Mouse (Mus musculus): ENCODE results near the gene Pdzrn4. TPM values are rescaled to one million over a fixed set of nuclear protein-coding genes. Genes with fewer than 3 reads are reported as not detected.

Gene Pdzrn4
- polyA plus RNA-seq, 1 experiment from 2014 or later = 7.8 TPM

GRCm38 (mm10) chr15:92449112-92449511 lies 52.4 kb downstream of the Pdzrn4 start:
- DNase-seq (ENCODE audit: low spot score, missing footprints) (peak; percentile 59), ATAC-seq (ENCODE audit: low FRiP score) (no peak)
- Histone ChIP-seq H3K4me3 (ENCODE audit: low read depth, low read length) (no peak overlapping the region), H3K4me2 (no peak overlapping the region), H3K4me1 (ENCODE audit: control insufficient read depth, insufficient read depth, low read length) (no peaks in the 10 kb centered on the region), H3K9me3 (ENCODE audit: control insufficient read depth, low read length) (no peaks in the 10 kb centered on the region), H3K9ac (ENCODE audit: low read length) (no peak overlapping the region), H3K36me3 (ENCODE audit: control insufficient read depth, insufficient read depth, low read length) (no peaks in the 10 kb centered on the region), H3K27me3 (ENCODE audit: control insufficient read depth, insufficient read depth, low read length) (no peaks in the 10 kb centered on the region), H3K27ac (ENCODE audit: low read depth, low read length) (no peak overlapping the region)
- WGBS = 95% methylated on average over 8 of the region's 8 CpGs

- H3K27me3 ChIP-seq (ENCODE audit: control insufficient read depth, insufficient read depth, low read length) = no peaks in the 10 kb centered on the region
- H3K4me3 ChIP-seq (ENCODE audit: low read depth, low read length) = no peak overlapping the region
- no peak for ATAC-seq (ENCODE audit: low FRiP score)
- no peak overlapping the region for H3K9ac ChIP-seq (ENCODE audit: low read length)
- no peak overlapping the region for H3K27ac ChIP-seq (ENCODE audit: low read depth, low read length)
- no peaks in the 10 kb centered on the region for H3K4me1 ChIP-seq (ENCODE audit: control insufficient read depth, insufficient read depth, low read length)
- H3K9me3 ChIP-seq (ENCODE audit: control insufficient read depth, low read length) = no peaks in the 10 kb centered on the region
- peak; percentile 66 for DNase-seq (ENCODE audit: low spot score, missing footprints)
- no peaks in the 10 kb centered on the region for H3K36me3 ChIP-seq (ENCODE audit: control insufficient read depth, insufficient read depth, low read length)
- WGBS = 88% methylated on average over 7 of the region's 7 CpGs
- no peak overlapping the region for H3K4me2 ChIP-seq
These were observed 55.9 kb downstream of the Pdzrn4 start for GRCm38 (mm10) chr15:92452620-92453019.

GRCm38 (mm10) chr15:92482198-92482597 lies 85.5 kb downstream of the Pdzrn4 start:
- no peak overlapping the region for H3K9ac ChIP-seq (ENCODE audit: low read length)
- no peak for ATAC-seq (ENCODE audit: low FRiP score)
- no peak for DNase-seq (ENCODE audit: low spot score, missing footprints)
- H3K27ac ChIP-seq (ENCODE audit: low read depth, low read length) = no peak overlapping the region
- H3K9me3 ChIP-seq (ENCODE audit: control insufficient read depth, low read length) = no peaks in the 10 kb centered on the region
- H3K4me1 ChIP-seq (ENCODE audit: control insufficient read depth, insufficient read depth, low read length) = no peaks in the 10 kb centered on the region
- 85% methylated on average over 6 of the region's 6 CpGs for WGBS
- no peak overlapping the region for H3K4me2 ChIP-seq
- no peaks in the 10 kb centered on the region for H3K27me3 ChIP-seq (ENCODE audit: control insufficient read depth, insufficient read depth, low read length)
- H3K36me3 ChIP-seq (ENCODE audit: control insufficient read depth, insufficient read depth, low read length) = no peaks in the 10 kb centered on the region
- H3K4me3 ChIP-seq (ENCODE audit: low read depth, low read length) = no peak overlapping the region

- Histone ChIP-seq H3K27me3 (ENCODE audit: control insufficient read depth, insufficient read depth, low read length) (no peaks in the 10 kb centered on the region), H3K36me3 (ENCODE audit: control insufficient read depth, insufficient read depth, low read length) (no peaks in the 10 kb centered on the region), H3K9me3 (ENCODE audit: control insufficient read depth, low read length) (no peaks in the 10 kb centered on the region), H3K4me1 (ENCODE audit: control insufficient read depth, insufficient read depth, low read length) (no peaks in the 10 kb centered on the region; the same call in 1 of the 2 replicates), H3K4me3 (ENCODE audit: low read depth, low read length) (no peak overlapping the region), H3K9ac (ENCODE audit: low read length) (no peak overlapping the region), H3K4me2 (no peak overlapping the region), H3K27ac (ENCODE audit: low read depth, low read length) (no peak overlapping the region)
- WGBS = 86% methylated on average over 3 of the region's 3 CpGs
- ATAC-seq (ENCODE audit: low FRiP score) = no peak
- no peak for DNase-seq (ENCODE audit: low spot score, missing footprints)
These were observed 94.7 kb downstream of the Pdzrn4 start for GRCm38 (mm10) chr15:92491376-92491775.

- H3K4me2 ChIP-seq = no peak overlapping the region
- ATAC-seq (ENCODE audit: low FRiP score) (peak; percentile 84), DNase-seq (ENCODE audit: low spot score, missing footprints) (no peak)
- H3K9ac ChIP-seq (ENCODE audit: low read length) = no peak overlapping the region
- no peak overlapping the region for H3K4me3 ChIP-seq (ENCODE audit: low read depth, low read length)
- no peaks in the 10 kb centered on the region for H3K27me3 ChIP-seq (ENCODE audit: control insufficient read depth, insufficient read depth, low read length)
- H3K36me3 ChIP-seq (ENCODE audit: control insufficient read depth, insufficient read depth, low read length) = no peaks in the 10 kb centered on the region
- H3K4me1 ChIP-seq (ENCODE audit: control insufficient read depth, insufficient read depth, low read length) = no peaks in the 10 kb centered on the region; the same call in 1 of the 2 replicates
- 53% methylated on average over 12 of the region's 12 CpGs for WGBS
- peak overlapping the region; percentile 2; the same call in 1 of the 2 replicates for H3K27ac ChIP-seq (ENCODE audit: low read depth, low read length)
- no peaks in the 10 kb centered on the region for H3K9me3 ChIP-seq (ENCODE audit: control insufficient read depth, low read length)
These were observed 98.9 kb downstream of the Pdzrn4 start for GRCm38 (mm10) chr15:92495465-92496174.

- peak; percentile 50 for ATAC-seq (ENCODE audit: low FRiP score)
- Histone ChIP-seq H3K27ac (ENCODE audit: low read depth, low read length) (no peak overlapping the region), H3K9me3 (ENCODE audit: control insufficient read depth, low read length) (no peaks in the 10 kb centered on the region), H3K27me3 (ENCODE audit: control insufficient read depth, insufficient read depth, low read length) (no peaks in the 10 kb centered on the region), H3K36me3 (ENCODE audit: control insufficient read depth, insufficient read depth, low read length) (no peaks in the 10 kb centered on the region), H3K9ac (ENCODE audit: low read length) (no peak overlapping the region), H3K4me2 (no peak overlapping the region), H3K4me3 (ENCODE audit: low read depth, low read length) (no peak overlapping the region), H3K4me1 (ENCODE audit: control insufficient read depth, insufficient read depth, low read length) (no peaks in the 10 kb centered on the region; the same call in 1 of the 2 replicates)
- no peak for DNase-seq (ENCODE audit: low spot score, missing footprints)
- 51% methylated on average over 9 of the region's 9 CpGs for WGBS
These were observed 103.7 kb downstream of the Pdzrn4 start for GRCm38 (mm10) chr15:92500276-92500838.

- no peaks in the 10 kb centered on the region for H3K4me1 ChIP-seq (ENCODE audit: control insufficient read depth, insufficient read depth, low read length)
- H3K9ac ChIP-seq (ENCODE audit: low read length) = no peak overlapping the region
- H3K4me3 ChIP-seq (ENCODE audit: low read depth, low read length) = no peak overlapping the region
- H3K4me2 ChIP-seq = no peak overlapping the region
- H3K27ac ChIP-seq (ENCODE audit: low read depth, low read length) = no peak overlapping the region
- H3K27me3 ChIP-seq (ENCODE audit: control insufficient read depth, insufficient read depth, low read length) = no peaks in the 10 kb centered on the region
- DNase-seq (ENCODE audit: low spot score, missing footprints) (no peak), ATAC-seq (ENCODE audit: low FRiP score) (no peak)
- WGBS = 81% methylated on average over 1 of the region's 1 CpGs
- no peaks in the 10 kb centered on the region for H3K36me3 ChIP-seq (ENCODE audit: control insufficient read depth, insufficient read depth, low read length)
- no peaks in the 10 kb centered on the region for H3K9me3 ChIP-seq (ENCODE audit: control insufficient read depth, low read length)
These were observed 106.1 kb downstream of the Pdzrn4 start for GRCm38 (mm10) chr15:92502797-92503196.

- Histone ChIP-seq H3K4me3 (ENCODE audit: low read depth, low read length) (no peak overlapping the region), H3K9me3 (ENCODE audit: control insufficient read depth, low read length) (no peaks in the 10 kb centered on the region), H3K4me2 (no peak overlapping the region), H3K4me1 (ENCODE audit: control insufficient read depth, insufficient read depth, low read length) (no peaks in the 10 kb centered on the region), H3K27ac (ENCODE audit: low read depth, low read length) (no peak overlapping the region), H3K9ac (ENCODE audit: low read length) (no peak overlapping the region), H3K27me3 (ENCODE audit: control insufficient read depth, insufficient read depth, low read length) (no peaks in the 10 kb centered on the region), H3K36me3 (ENCODE audit: control insufficient read depth, insufficient read depth, low read length) (no peaks in the 10 kb centered on the region)
- ATAC-seq (ENCODE audit: low FRiP score) = no peak
- WGBS = 82% methylated on average over 8 of the region's 8 CpGs
- no peak for DNase-seq (ENCODE audit: low spot score, missing footprints)
These were observed 112.7 kb downstream of the Pdzrn4 start for GRCm38 (mm10) chr15:92509372-92509771.

GRCm38 (mm10) chr15:92515651-92516050 lies 119.0 kb downstream of the Pdzrn4 start:
- Histone ChIP-seq H3K9ac (ENCODE audit: low read length) (no peak overlapping the region), H3K27me3 (ENCODE audit: control insufficient read depth, insufficient read depth, low read length) (no peaks in the 10 kb centered on the region), H3K9me3 (ENCODE audit: control insufficient read depth, low read length) (no peaks in the 10 kb centered on the region), H3K4me1 (ENCODE audit: control insufficient read depth, insufficient read depth, low read length) (no peaks in the 10 kb centered on the region), H3K4me3 (ENCODE audit: low read depth, low read length) (no peak overlapping the region), H3K27ac (ENCODE audit: low read depth, low read length) (no peak overlapping the region), H3K36me3 (ENCODE audit: control insufficient read depth, insufficient read depth, low read length) (no peaks in the 10 kb centered on the region), H3K4me2 (no peak overlapping the region)
- no peak for DNase-seq (ENCODE audit: low spot score, missing footprints)
- ATAC-seq (ENCODE audit: low FRiP score) = no peak
- 71% methylated on average over 1 of the region's 1 CpGs for WGBS
